Mouse (Mus musculus) lung, postnatal 0 days (tissue): ENCODE measurements at regions not wholly inside any gene's neighbourhood (a gene's known extent, or its start where the extent isn't known, plus 50 kb on each side); places are given as distances from the start of the nearest gene placed in this dataset.

Experiments
- CTCF ChIP-seq: IDR thresholded peaks from 2 replicates; pipeline ENCODE4 v1.5.1; 2016; ENCODE audit warnings: antibody characterized with exemption, mild to moderate bottlenecking
- EP300 ChIP-seq: IDR thresholded peaks from 2 replicates; pipeline ENCODE4 v1.6.1; 2016; ENCODE audit warnings: antibody characterized with exemption, mild to moderate bottlenecking, control low read depth

GRCm38 (mm10) chr15:8903651-8904050 is 64.1 kb upstream of the Ranbp3l start:
- TF ChIP-seq CTCF (no peak), EP300 (no peak)
